Mouse (Mus musculus) heart, postnatal 0 days (tissue): Measurements from ENCODE around the gene Osbpl5.

Source experiments
- CTCF ChIP-seq: IDR thresholded peaks from 2 replicates; pipeline ENCODE4 v1.5.1; 2016; ENCODE audit warnings: antibody characterized with exemption, control low read depth, low read depth
- EP300 ChIP-seq: IDR thresholded peaks from 2 replicates; pipeline ENCODE4 v1.6.1; 2016; ENCODE audit warnings: antibody characterized with exemption, low read depth

- TF ChIP-seq CTCF, result no peak
- TF ChIP-seq EP300, result no peak
These were observed 26.9 kb downstream of the Osbpl5 start for GRCm38 (mm10) chr7:143729886-143730285.
